Mouse (Mus musculus) brain, embryonic 18.5 days (tissue): ENCODE results near the gene Mrpl43.
"Not testable (repeated sequence)": the region's sequence is repeated elsewhere in the genome, so short reads cannot be mapped to it uniquely, and the experiment has no call there.

ENCODE experiments used
- DNase-seq: peaks from one replicate; pipeline ENCODE4 v3.0.0-alpha.2; 2012; ENCODE audit warnings: low read depth, low spot score

Gene Mrpl43

GRCm38 (mm10) chr19:45005957-45006712 is at the start of gene Mrpl43:
Gene Mrpl43, minus strand, starts transcription at chr19:45006442.
- DNase-seq: peak; percentile 77

- DNase-seq: no peak
These were observed 48.8 kb upstream of the Mrpl43 start for GRCm38 (mm10) chr19:45054892-45055690.

- DNase-seq: no peak
These were observed 47.2 kb upstream of the Mrpl43 start for GRCm38 (mm10) chr19:45053451-45053850.

GRCm38 (mm10) chr19:45049523-45049922 is 43.3 kb upstream of the Mrpl43 start:
- DNase-seq: no peak

- DNase-seq: no peak
These were observed 42.6 kb upstream of the Mrpl43 start for GRCm38 (mm10) chr19:45048644-45049365.

- peak; percentile 40 for DNase-seq
These were observed 41.8 kb upstream of the Mrpl43 start for GRCm38 (mm10) chr19:45047935-45048643.

GRCm38 (mm10) chr19:45047417-45047934 is 41.2 kb upstream of the Mrpl43 start, which contains the start of gene Sfxn3:
Gene Sfxn3, plus strand, starts transcription at chr19:45047503.
- DNase-seq: peak; percentile 87

- peak; percentile 69 for DNase-seq
These were observed 40.5 kb upstream of the Mrpl43 start for GRCm38 (mm10) chr19:45046523-45047321.

- no peak for DNase-seq
These were observed 39.4 kb upstream of the Mrpl43 start, which contains the start of gene Pdzd7 for GRCm38 (mm10) chr19:45045651-45046050. Gene Pdzd7, minus strand, starts transcription at chr19:45045717.

- no peak for DNase-seq
These were observed 39.0 kb upstream of the Mrpl43 start for GRCm38 (mm10) chr19:45045236-45045635.

- DNase-seq: no peak
These were observed 38.2 kb upstream of the Mrpl43 start for GRCm38 (mm10) chr19:45044389-45044927.

- DNase-seq: no peak
These were observed 34.0 kb upstream of the Mrpl43 start for GRCm38 (mm10) chr19:45040214-45040613.

- DNase-seq: not testable (repeated sequence)
These were observed 32.0 kb upstream of the Mrpl43 start for GRCm38 (mm10) chr19:45038198-45038597.

- no peak for DNase-seq
These were observed 30.6 kb upstream of the Mrpl43 start for GRCm38 (mm10) chr19:45036867-45037266.

GRCm38 (mm10) chr19:45032570-45033332 is 26.5 kb upstream of the Mrpl43 start:
- no peak for DNase-seq

- DNase-seq: no peak
These were observed 25.5 kb upstream of the Mrpl43 start for GRCm38 (mm10) chr19:45031780-45032179.

GRCm38 (mm10) chr19:45030746-45031693 is 24.8 kb upstream of the Mrpl43 start:
- peak; percentile 37 for DNase-seq

GRCm38 (mm10) chr19:45030111-45030510 is 23.9 kb upstream of the Mrpl43 start:
- no peak for DNase-seq
